Mouse (Mus musculus) left cerebral cortex, adult 9 months (tissue): ENCODE results near the gene Irgq.
A peak's percentile ranks its signal among the peaks of the same experiment; 100 is the strongest.
"Not testable (repeated sequence)": the region's sequence is repeated elsewhere in the genome, so short reads cannot be mapped to it uniquely, and the experiment has no call there.

Experiments used
- DNase-seq, 2 experiments: peaks; one replicate each; pipeline ENCODE4 v3.0.0; 2022; ENCODE audit warnings: low spot score in 2 of 2

Gene Irgq

DNA sequence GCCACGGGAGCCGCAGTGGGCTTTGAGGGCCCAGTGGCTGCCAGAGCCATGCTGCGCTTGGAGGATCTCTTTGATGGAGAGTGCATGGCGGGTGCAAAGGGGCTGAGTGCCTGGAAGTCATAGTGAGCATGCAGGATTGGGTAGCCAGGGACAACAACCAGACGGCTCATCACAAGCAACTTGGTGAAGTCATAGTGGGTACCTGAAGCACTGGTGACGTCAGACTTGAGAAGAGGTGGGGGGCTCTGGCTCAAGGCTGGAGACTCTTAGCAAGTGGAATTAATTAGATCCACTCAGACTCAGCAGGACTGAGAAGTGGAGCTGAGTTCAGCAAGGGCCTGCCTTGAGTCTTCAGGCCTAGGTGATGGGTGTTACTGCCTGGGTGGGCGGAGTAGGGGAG, 18.1 kb upstream of the Irgq start, which contains the start of gene AC161166.1:
AC161166.1 (minus strand) TSS at position 101 of the 400 bp plus-strand sequence.
- DNase-seq: no peak

DNA sequence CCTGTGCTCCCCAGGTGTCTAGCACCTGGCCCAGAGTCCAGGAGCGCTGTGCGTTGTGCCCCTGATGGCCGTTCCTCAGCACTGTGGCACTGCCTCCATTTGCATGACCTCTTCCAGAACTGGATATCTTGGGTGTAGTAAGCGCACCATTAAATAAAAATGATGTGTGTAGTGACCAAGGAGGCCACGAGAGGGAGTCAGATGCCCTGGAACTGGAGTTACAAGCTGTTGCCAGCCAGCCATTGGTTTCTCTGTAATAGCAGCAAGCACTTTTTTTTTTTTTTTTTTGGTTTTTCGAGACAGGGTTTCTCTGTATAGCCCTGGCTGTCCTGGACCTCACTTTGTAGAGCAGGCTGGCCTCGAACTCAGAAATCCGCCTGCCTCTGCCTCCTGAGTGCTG, 14.2 kb upstream of the Irgq start:
- peak in 1 of 2 experiments; percentile 72 for DNase-seq

DNA sequence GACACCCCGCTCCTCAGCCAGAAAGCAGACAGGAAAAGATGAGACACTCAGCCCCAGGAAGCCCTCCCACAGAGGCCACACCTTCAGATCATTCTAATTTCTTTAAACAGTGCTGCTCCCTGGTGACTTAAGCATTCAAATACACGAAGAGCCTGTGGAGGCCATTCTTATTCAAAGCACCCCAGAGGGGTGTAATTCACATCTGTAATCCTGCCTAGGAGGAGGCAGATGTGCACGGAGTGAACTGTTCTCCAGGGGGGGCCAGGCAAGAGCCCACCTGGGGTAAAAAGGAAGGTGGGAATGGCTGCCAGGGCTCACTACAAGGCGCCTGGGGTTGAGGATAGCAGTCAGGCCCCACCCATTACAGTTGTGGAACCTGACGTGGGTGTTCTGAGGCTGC, 13.4 kb upstream of the Irgq start:
- DNase-seq: no peak

DNA sequence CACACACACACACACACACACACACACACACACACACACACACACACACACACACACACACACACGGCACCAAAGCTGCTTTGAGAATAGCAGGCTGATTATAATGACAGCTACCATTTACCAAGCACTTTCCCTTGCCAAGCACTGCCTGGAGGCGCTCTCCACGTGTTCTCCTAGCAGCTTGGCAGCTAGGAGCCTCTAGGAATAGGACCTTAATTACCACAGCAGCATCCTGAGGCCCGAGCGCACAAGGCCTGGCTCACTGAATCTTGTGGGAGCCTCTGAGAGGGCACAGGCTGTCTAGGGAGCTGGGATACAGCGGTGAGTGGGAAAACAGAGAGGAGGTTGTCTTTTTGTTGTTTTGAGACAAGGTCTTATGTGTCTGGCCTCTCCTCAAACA, 12.8 kb upstream of the Irgq start:
- peak in 1 of 2 experiments; percentile 69 for DNase-seq

DNA sequence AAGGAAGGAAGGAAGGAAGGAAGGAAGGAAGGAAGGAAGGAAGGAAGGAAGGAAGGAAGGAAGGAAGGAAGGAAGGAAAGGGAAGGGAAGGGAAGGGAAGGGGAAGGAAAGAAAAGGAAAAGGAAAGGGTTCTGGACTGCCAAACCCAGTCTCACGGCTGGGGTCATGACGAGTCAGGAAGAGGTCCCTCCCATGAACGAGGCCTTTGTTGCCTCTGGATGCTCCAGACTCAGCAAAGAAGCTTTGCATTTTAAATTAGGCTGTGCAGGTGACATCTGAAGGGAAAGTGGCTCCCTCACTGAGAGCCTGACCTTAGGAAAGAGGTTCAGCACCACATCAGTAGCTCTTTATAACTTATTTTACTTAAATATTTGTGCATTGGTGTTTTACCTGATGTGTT, 11.4 kb upstream of the Irgq start:
- DNase-seq: no peak

DNA sequence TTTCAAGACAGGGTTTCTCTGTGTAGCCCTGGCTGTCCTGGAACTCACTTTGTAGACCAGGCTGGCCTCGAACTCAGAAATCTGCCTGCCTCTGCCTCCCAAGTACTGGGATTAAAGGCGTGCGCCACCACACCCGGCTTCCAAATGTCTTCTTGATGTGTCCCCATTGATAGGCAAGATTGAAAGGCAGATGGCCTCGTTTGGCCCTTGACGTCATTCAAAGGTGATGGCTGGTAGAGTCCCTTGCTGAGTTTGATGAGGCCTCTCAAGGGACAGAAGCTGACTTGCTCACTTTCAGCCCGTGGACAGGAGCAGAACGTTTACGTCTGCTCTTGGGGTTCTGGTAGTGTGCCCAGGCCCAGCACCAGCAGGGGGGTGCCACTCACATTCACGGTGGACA, 10.4 kb upstream of the Irgq start:
- not testable (repeated sequence) for DNase-seq

DNA sequence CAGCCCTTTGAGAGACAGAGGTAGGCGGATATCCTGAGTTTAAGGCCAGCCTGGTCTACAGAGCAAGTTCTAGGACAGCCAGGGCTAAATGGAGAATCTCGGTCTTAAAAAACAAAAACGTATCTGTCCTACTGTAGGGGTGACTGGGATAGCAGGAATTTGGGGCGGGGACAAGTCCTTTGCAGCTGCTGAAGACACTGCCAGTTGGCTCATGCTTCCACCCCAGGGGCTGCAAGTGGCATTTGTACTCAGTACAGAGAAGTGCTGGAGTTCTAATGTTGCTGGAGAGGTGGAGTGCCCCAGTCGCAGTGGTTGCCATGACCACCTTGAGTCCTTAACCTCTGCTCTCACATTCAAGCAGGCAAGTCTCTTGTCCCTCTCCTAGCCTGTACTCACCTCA, 7.7 kb upstream of the Irgq start:
- DNase-seq: no peak

DNA sequence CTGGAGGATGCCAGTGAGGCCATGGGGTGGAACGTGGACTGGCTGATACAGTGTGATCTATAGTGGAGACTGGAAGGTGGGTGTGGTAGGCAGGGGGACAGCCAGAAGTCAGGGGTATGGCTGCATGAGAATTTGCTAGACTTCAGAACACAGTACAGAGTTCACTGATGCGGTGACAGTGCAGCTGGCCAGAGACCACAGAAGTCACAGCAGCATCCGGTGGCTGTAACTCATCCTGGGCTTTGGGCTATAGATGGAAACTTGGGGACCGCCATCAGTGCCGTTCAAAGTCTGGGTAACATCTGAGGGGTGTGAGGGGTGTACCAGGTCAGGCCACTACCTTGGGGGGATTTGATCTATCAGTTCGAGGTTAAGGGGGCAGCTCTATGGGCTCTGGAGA, 6.8 kb upstream of the Irgq start:
- no peak for DNase-seq

DNA sequence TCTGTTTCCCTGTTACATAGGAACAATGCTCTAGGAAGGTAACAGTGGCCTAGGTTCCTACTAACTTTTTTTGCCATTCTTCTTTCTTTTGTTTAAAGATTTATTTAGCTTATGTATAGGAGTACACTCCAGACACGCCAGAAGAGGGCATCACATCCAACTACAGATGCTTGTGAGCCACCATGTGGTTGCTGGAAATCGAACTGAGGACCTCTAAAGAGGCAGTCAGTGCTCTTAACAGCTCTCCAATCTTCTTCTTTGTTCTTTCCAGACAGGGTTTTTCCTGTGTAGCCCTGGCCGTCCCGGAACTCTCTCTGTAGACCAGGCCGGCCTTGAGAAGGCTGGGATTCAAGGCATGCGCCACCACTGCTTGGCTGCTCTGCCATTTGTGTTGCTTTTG, 5.5 kb upstream of the Irgq start:
- no peak for DNase-seq

DNA sequence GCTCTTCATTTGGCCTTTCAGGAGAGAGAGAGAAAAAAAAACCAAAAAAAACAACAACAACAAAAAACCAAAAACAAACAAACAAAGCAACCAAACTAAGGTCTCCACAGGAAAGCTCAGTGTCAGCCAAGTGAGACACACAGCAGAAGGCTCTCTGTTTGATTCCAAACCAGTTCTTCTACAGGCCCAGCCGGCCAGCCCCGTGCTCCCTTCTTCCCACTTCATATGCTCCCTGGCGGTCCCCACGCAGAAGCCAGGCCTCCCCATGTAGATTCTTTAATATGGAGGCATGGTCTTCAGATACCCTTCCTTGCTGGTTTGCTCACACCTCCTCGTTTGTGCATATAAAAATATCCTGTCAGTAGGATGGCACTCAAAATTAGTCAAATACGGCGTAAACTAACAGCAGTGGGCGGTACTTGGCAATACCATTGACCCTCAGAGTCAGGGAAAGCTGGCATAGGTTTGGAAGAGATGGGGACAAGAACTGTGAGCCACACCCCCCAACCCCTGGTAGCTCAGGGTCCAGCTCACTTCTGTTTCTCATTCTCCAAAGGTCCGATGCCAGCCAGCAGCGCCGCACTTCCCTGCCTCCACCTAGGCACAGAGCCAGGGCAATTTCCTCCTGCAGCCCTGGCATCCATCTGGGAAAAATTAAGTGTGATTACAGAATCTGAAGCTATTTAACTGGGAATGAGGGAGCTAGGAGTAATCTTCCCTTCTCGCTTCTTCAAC, 4.6 kb upstream of the Irgq start:
- DNase-seq: no peak

DNA sequence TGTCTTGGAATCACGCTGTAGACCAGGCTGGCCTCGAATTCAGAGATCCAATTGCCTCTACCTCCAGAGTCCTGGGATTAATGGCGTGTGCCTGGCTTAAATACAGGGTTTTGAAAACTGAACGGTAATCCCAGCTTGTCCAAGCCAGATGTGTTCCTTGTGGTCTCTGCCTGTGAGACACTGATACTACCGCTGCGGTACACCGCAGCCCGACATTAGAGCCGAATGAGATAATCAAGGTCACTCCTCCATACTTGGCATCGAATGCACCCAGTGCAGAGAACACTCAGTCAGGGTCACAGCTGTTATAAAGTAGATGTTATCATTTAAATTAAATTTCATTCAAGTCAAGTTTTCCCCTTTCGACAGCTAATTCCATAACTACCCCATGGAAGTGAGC, 1.6 kb upstream of the Irgq start:
- DNase-seq: no peak

DNA sequence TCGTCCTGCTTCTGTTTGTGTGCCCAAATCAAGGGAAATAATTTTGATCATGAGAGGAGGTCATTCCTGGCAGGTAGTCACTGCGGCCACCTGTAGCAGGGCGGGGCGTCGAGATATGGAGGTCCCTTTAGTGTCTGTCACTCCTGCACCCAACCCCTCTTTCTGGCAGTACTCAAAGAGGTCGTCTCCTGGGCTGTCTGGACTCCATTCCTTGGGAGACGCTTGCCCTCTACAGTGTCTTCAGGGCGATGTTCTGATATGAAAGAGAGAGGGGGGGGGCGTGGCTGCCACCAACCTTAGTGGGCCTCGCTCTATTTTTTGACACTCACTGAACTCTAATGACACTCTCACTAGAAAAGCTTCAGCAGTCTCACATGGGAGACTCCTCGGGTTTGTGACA, 909 bp upstream of the Irgq start:
- no peak for DNase-seq

DNA sequence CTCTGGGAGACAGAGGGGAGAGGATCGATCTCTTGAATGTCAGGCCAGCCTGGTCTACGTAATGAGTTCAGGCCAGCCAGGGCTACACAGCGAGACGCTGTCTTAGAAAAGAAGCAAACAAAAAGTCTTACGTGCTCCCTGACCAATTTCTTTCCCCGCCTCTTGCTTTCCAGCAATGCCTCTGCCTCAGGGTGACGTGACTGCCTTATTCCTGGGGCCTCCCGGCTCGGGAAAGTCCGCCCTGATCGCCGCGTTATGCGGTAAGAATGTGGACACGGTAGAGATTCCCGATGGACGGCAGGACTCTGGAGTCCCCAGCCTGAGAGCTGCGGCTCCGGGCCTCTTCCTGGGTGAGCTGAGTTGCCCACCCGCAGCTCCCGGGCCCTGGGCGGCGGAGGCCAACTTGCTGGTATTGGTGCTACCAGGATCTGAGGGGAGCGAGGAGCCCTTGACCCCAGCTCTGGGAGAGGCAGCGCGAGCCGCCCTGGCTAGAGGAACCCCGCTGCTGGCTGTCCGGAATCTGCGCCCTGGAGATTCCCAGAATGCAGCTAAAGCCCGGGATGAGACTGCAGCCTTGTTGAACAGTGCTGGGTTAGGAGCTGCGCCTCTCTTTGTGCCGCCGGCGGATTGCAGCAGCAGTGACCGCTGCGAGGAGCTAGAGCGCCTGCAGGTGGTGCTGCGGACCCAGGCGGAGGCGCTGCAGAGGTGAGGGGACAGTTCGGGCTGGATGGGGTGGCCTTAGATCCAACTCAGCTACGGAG, 902 bp downstream of the Irgq start:
- DNase-seq: peak in 1 of 2 experiments; percentile 76

DNA sequence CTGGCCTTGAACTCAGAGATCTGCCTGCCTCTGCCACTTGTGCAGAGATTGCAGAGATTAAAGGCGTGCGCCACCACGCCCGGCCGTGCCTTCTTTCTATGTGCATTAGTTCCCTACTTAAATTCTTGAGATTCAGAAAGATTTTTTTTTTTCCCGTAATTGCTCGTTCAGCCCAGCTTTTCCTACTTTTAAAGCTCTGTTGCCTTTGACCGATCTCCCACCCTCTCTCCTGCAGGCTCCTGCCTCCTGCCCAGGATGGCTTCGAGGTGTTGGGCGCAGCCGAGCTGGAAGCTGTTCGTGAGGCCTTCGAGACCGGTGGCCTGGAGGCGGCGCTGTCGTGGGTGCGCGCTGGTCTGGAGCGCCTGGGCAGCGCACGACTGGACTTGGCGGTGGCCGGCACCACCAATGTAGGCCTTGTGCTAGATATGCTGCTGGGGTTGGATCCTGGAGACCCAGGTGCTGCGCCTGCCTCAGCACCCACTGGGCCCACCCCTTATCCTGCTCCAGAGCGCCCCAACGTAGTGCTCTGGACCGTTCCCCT, 2.6 kb downstream of the Irgq start:
- no peak for DNase-seq

DNA sequence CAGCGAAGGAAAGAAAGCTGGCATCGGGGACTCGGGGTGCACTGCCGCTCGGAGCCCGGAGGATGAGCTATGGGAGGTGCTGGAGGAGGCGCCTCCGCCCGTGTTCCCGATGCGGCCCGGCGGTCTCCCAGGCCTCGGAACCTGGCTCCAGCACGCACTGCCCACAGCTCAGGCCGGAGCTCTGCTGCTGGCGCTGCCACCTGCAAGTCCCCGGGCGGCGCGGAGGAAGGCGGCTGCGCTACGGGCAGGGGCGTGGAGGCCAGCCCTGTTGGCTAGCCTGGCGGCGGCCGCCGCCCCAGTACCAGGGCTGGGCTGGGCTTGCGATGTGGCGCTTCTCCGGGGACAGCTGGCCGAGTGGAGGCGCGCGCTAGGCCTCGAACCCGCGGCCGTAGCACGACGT, 3.3 kb downstream of the Irgq start:
- no peak for DNase-seq

DNA sequence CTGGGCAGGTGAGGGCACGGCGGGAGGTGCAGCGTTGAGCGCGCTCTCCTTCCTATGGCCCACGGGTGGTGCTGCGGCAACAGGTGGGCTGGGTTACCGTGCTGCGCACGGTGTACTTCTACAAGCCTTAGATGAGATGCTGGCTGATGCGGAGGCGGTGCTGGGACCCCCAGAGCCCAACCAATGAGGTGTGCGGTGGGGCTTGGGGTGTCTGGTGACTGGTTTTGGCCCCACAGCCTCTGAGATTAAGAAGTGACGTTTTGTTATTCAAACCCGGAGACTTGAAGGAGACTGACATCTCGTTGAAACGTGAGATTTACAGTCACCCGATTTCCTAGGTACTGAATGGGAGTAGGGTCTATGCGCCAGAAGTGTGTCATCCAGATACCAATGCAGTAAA, 3.8 kb downstream of the Irgq start:
- no peak for DNase-seq

DNA sequence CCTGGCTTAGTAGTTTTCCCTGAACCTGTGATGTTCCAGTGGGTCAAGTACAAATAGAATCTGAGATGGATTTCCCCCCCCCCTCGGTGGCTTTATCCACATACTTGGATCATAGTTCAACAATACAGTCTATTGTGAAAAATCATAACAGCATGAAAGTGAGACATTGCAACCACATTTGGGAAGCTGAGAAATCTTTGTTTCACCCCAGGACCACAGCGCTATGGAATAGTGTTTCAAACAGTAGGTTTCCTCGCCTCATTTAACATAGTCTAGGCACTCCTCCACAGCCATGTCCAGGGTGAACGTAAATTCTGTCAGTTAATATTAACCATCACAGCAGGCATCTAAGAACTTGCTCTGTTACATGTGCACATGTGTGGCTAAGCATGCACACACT, 6.6 kb downstream of the Irgq start:
- no peak for DNase-seq

DNA sequence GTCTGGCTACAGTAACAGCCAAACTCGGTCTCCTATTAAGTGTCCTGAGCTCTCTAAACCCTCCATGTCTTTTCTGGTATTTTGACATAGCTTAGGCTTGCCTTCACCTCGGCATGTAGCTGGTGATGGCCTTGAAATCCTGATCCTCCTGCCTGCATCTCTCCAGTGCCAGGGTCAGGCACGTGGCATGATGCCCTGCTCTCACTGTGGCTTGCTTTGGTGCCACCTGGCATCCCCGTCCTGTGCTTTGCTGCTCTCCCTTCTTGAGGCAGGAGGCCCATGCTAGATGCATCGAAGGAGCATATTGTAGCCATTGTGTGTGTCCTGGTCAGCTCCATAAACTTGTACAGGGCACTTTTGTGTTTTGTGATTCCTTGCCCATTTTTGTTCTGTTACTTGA, 7.1 kb downstream of the Irgq start:
- DNase-seq: no peak

DNA sequence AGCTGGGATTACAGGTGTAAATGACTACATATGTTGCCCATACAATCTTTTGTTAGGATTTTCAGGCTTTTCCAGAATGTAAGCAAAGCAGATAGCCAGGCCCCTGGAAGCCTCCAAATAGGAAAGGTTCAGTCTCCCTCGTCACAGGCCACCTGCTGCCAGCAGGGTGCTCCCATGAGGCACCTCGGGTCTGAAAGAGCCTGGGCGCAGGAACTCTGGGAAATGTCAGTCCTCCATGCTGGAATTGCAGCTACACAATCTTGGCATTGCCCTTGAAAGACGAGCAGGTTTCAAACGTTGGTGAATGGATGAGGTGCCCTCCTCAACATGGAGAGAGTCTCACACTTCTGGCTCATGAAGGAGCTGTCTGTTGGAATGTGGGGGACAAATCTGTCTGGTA, 7.7 kb downstream of the Irgq start:
- DNase-seq: no peak

DNA sequence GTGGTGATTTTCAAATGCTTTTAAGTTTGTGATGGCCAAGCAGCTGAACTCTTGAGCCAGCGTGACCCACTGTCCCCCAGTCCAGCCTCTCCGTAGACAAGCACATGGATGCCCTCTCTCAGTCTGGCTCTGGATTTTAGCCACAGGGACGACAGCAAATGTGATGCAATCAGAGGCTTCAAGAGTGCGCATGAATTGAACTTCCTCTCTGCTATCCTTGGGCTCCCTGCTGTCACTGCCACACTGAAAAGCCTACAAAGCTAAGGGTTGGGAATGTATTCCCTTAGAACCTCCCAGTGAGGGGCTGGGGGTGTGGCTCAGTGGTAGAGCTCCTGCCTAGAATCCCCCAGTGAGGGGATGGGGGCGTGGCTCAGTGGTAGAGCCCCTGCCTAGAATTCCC, 8.2 kb downstream of the Irgq start:
- no peak for DNase-seq

DNA sequence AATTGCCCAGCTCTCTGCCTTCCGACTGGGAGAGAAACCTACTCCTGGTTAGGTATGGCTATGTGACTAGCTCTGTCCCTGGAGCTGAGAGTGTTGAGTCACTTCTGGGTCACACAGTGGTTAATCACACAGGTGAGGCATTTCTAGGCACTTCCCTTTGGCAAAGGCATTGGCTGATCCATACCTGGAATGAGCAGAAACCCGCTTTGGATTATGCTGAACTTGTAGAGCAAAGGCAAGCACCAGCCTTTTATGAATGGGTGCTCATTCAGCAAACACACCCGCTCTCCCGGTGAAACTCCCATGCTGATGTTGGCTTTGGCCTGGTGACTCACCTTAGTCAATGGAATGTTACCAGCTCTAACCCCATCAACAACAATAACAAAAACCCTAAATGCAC, 9.2 kb downstream of the Irgq start:
- DNase-seq: no peak

DNA sequence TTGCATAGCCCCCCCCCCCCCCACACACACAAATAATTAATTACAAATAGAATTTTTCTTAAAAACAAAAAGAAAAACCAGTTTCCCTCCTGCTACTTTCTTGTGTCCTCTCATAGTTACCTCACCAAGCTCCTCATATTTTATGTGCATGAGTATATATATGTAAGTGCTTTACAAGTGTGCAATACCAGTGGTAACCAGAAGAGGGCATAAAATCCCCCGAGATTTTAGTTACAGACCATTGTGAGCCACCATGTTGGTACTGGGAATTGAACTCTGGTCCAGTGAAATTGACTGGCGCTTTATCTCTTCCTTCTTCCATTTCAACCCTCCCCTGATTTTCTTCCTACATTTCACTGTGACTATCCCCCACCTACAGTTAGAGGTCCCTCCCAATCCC, 14.0 kb downstream of the Irgq start:
- no peak for DNase-seq

DNA sequence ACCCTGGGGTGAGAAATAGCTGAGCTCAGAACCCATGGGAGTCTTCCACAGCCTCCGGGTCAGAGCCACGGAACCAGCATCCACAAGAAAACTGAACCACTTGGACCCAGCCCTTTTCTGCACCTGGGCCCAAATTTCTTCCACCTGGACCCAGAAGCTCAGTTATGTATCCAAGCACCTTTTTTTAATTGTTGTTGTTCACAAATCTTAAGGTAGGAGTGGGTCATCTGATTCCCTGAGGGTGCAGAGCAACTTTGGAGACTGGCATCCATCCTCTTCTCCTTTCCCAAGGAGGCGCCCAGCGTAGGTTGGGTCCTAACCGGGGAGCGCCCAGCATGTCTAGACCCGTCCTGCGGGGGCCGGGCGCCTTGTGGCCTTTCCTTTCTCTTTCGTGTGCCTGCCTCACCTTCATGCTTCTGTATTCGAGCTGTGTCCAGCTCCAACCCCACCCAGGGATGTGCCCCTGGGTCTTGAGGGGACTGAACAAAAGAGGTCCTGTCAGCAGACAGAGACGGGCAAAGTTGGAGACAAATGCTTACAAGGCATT, 15.7 kb downstream of the Irgq start, which contains the start of the genes Pinlyp and Xrcc1:
Pinlyp (minus strand) TSS at position 51 of the 547 bp plus-strand sequence.
Xrcc1 (plus strand) TSS at position 222 of the 547 bp plus-strand sequence.
- DNase-seq: no peak
